ENCODE assay signal across 14 mouse cellular contexts in genomic region chr14:58967163-58967562, GRCm38 (mm10).
"Had no signal": no experiment of that assay in that cellular context is flagged by ENCODE, and none has a peak within 500 bp of the region (broad histone marks: within the 10 kb centered on the region; RNA-seq: fewer than 3 reads in every experiment).

No protein-coding gene starts in this region.

- DNase-seq: liver, postnatal 0 days; lung, adult 2 months; lung, postnatal 14 days; lung, postnatal 36 days; retina, postnatal 1 day; right cerebral cortex, adult 18-20 months; right cerebral cortex, postnatal 25 days; right cerebral cortex, postnatal 4 days; spleen, adult 18-20 months; thymus, adult 18-20 months; thymus, postnatal 14 days; thymus, postnatal 36 days had no signal

- ATAC-seq: liver, postnatal 0 days; lung, postnatal 0 days; midbrain, embryonic 15.5 days had no signal
